Mouse (Mus musculus) C2C12 (cell line): ENCODE measurements around the gene Serpina1b.

ENCODE experiments used
- CTCF ChIP-seq: IDR thresholded peaks from one replicate; pipeline ENCODE4 v1.5.1; 2011; ENCODE audit not compliant: control insufficient read depth, insufficient read depth, insufficient read length
- USF1 ChIP-seq: IDR thresholded peaks from one replicate; pipeline ENCODE4 v1.6.1; 2011; ENCODE audit warnings: low read depth, mild to moderate bottlenecking, control low read depth, moderate library complexity

- no peak for TF ChIP-seq CTCF
- no peak for TF ChIP-seq USF1
Measured at GRCm38 (mm10) chr12:103705547-103705946, 124.6 kb downstream of the Serpina1b start.
